19 mouse cellular contexts compared by ENCODE assay signal in genomic region chr2:17671566-17671965, GRCm38 (mm10). TPM values are rescaled to one million over a fixed set of nuclear protein-coding genes. Genes with fewer than 3 reads are reported as not detected.
A peak's percentile ranks its signal among the peaks of the same experiment; 100 is the strongest.
DNase-seq lines count a peak whose midpoint lies in the region; ATAC-seq lines count a peak whose summit lies in the region.
"Had no signal": no experiment of that assay in that cellular context is flagged by ENCODE, and none has a peak within 500 bp of the region (broad histone marks: within the 10 kb centered on the region; RNA-seq: fewer than 3 reads in every experiment).

No protein-coding gene starts in this region.

- H3K27ac ChIP-seq in kidney, embryonic 15.5 days: no peak overlapping the region
- H3K27ac ChIP-seq: liver, embryonic 13.5 days; stomach, embryonic 15.5 days had no signal

- no peak overlapping the region for H3K4me2 ChIP-seq in kidney, embryonic 15.5 days
- H3K4me2 ChIP-seq: heart, embryonic 11.5 days; liver, embryonic 13.5 days; stomach, embryonic 15.5 days had no signal

- H3K27me3 ChIP-seq in kidney, embryonic 15.5 days: no peaks in the 10 kb centered on the region
- H3K27me3 ChIP-seq: liver, embryonic 13.5 days; stomach, embryonic 15.5 days had no signal

- no peaks in the 10 kb centered on the region for H3K36me3 ChIP-seq in kidney, embryonic 15.5 days
- H3K36me3 ChIP-seq: liver, embryonic 13.5 days; stomach, embryonic 15.5 days had no signal

- 81% methylated on average over 8 of the region's 8 CpGs for WGBS in kidney, embryonic 15.5 days

- no peaks in the 10 kb centered on the region for H3K4me1 ChIP-seq in kidney, embryonic 15.5 days
- H3K4me1 ChIP-seq: liver, embryonic 13.5 days; stomach, embryonic 15.5 days had no signal

- ATAC-seq in kidney, embryonic 15.5 days (replicated peaks; ENCODE audit: low FRiP score): 0 out of 2 replicates have a peak, but pooled peaks have one; percentile 25
- ATAC-seq in neutrophil, adult 5-6 weeks (ENCODE audit: extremely low read depth, insufficient number of reproducible peaks, low FRiP score, poor library complexity, severe bottlenecking): peak; percentile 46; the same call in 1 of the 2 replicates
- no peak for ATAC-seq in frontal cortex, adult (ENCODE audit: low TSS enrichment)
- ATAC-seq: forebrain, embryonic 16.5 days had no signal

- H3K4me3 ChIP-seq in kidney, embryonic 15.5 days (replicated peaks): no peak overlapping the region
- H3K4me3 ChIP-seq: liver, embryonic 13.5 days; stomach, embryonic 15.5 days had no signal

- no peaks in the 10 kb centered on the region for H3K9me3 ChIP-seq in kidney, embryonic 15.5 days (replicated peaks)
- H3K9me3 ChIP-seq: liver, embryonic 13.5 days; stomach, embryonic 15.5 days had no signal

- no peak overlapping the region for H3K9ac ChIP-seq in kidney, embryonic 15.5 days
- H3K9ac ChIP-seq: liver, embryonic 13.5 days; stomach, embryonic 15.5 days had no signal

- DNase-seq in kidney, postnatal 10 days: no peak
- DNase-seq in CD4-positive helper T cell, adult 2 months (ENCODE audit: low read depth, low spot score): peak; percentile 87
- DNase-seq in R1 (ENCODE audit: low read depth, low spot score): peak; percentile 85
- no peak for DNase-seq in cerebellum, postnatal 36 days
- no peak for DNase-seq in adrenal gland, postnatal 4 days (ENCODE audit: low spot score in 2 of 2)
- DNase-seq: adrenal gland, adult 2 months; cerebellum, adult 9-11 months; gastrocnemius, postnatal 14 days; heart, postnatal 36 days; kidney, adult 2 months; liver, embryonic 13.5 days; lung, postnatal 14 days; right cerebral cortex, postnatal 14 days had no signal

RNA-seq across cellular contexts. Expression of gene Nebl, which starts 59.7 kb away (rescaled TPM):
- polyA plus RNA-seq in kidney, embryonic 15.5 days (2015; fragmentation: Nextera tagmentation; extraction: Ambion mirVana): 7.1 and 7.2 TPM in 2 replicates
- 1.3 and 1.5 TPM in 2 replicates for total RNA-seq in neutrophil, adult 5-6 weeks (2017)
- 10 to 100 TPM in 1 of 2 experiments, 1 to 10 TPM in 1; 7.9 to 10.2 TPM for total RNA-seq in adrenal gland, postnatal 4 days (2021)

Comparison
In these comparisons a context has a peak if more than half of its experiments do, and no peak if none do; other contexts are left out.
1. DNase-seq: peak in CD4-positive helper T cell, adult 2 months (single experiment) and R1 (single experiment); none in kidney, postnatal 10 days (single experiment), cerebellum, postnatal 36 days (0 of 2) and adrenal gland, postnatal 4 days (0 of 2).